Mouse (Mus musculus) layer of hippocampus, adult 2 months (tissue): ENCODE results near the gene Gm10322. TPM values are rescaled to one million over a fixed set of nuclear protein-coding genes. Genes with fewer than 3 reads are reported as not detected.

Experiments used
- DNase-seq, 2 experiments: peaks; one replicate each; pipeline ENCODE4 v3.0.0; 2022; ENCODE audit warnings: low spot score in 2 of 2
- H3K27ac ChIP-seq: fragments of 200-600 bp; 2 replicates; pipeline ENCODE4 v1.8.1; 2022
- H3K4me3 ChIP-seq: fragments of 200-600 bp; 2 replicates; pipeline ENCODE4 v1.8.1; 2022; ENCODE audit warnings: mild to moderate bottlenecking
- CTCF ChIP-seq: fragments of 200-600 bp; conservative IDR thresholded peaks from 2 replicates; pipeline ENCODE4 v1.8.1; 2022; ENCODE audit warnings: antibody characterized with exemption, mild to moderate bottlenecking, moderate library complexity
- total RNA-seq, 2 experiments: library from RNA; stranded (reverse); gene quantifications; 2 replicates each; pipeline ENCODE4 v1.2.3; 2021

The Gm10322 gene
- total RNA-seq, 2 experiments from 2014 or later, result not detected

GRCm38 (mm10) chr10:59581826-59582543 lies 33.9 kb upstream of the Gm10322 start:
- no peak for TF ChIP-seq CTCF
- Histone ChIP-seq H3K4me3 (no peak overlapping the region), H3K27ac (no peak overlapping the region)
- DNase-seq, result no peak

- no peak for TF ChIP-seq CTCF
- no peak for DNase-seq
- Histone ChIP-seq H3K4me3 (no peak overlapping the region), H3K27ac (no peak overlapping the region)
These were observed 30.2 kb upstream of the Gm10322 start for GRCm38 (mm10) chr10:59585621-59586020.

GRCm38 (mm10) chr10:59586821-59587220 lies 29.0 kb upstream of the Gm10322 start:
- no peak for TF ChIP-seq CTCF
- no peak overlapping the region for H3K4me3 ChIP-seq

GRCm38 (mm10) chr10:59588135-59588534 lies 27.7 kb upstream of the Gm10322 start:
- TF ChIP-seq CTCF, result no peak

More at GRCm38 (mm10) chr10:59586821-59587220, 29.0 kb upstream of the Gm10322 start:
- no peak for DNase-seq
- peak overlapping the region; percentile 18; the same call in 1 of the 2 replicates for H3K27ac ChIP-seq

DNA sequence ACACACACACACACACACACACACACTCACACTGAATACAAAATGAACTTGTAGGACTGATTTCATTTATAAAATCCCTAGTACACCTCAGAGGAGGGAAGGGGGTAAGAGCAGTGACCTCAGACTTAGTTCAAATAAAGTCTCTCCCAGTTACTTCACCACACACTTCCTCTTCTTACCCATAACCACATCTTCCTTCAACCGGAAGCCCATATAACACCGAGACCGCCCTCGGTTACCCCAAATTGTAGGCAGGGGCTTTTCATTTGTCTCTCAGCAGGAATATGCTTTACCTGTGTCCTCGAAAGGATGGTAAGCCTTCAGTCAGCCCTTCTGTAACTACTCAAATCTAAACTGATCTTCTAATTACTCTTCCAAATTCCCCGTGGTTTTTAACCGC lies 26.4 kb upstream of the Gm10322 start:
- no peak overlapping the region for H3K4me3 ChIP-seq
- no peak for DNase-seq
- TF ChIP-seq CTCF, result no peak
- H3K27ac ChIP-seq, result peak overlapping the region; percentile 55; the same call in 1 of the 2 replicates

More at GRCm38 (mm10) chr10:59588135-59588534, 27.7 kb upstream of the Gm10322 start:
- DNase-seq, result peak; percentile 35 to 61
- Histone ChIP-seq H3K27ac (peak overlapping the region; percentile 78), H3K4me3 (no peak overlapping the region)

- H3K4me3 ChIP-seq, result no peak overlapping the region
- H3K27ac ChIP-seq, result peak overlapping the region; percentile 55; the same call in 1 of the 2 replicates
- no peak for TF ChIP-seq CTCF
- DNase-seq, result no peak
These were observed 26.0 kb upstream of the Gm10322 start for GRCm38 (mm10) chr10:59589856-59590255.

DNA sequence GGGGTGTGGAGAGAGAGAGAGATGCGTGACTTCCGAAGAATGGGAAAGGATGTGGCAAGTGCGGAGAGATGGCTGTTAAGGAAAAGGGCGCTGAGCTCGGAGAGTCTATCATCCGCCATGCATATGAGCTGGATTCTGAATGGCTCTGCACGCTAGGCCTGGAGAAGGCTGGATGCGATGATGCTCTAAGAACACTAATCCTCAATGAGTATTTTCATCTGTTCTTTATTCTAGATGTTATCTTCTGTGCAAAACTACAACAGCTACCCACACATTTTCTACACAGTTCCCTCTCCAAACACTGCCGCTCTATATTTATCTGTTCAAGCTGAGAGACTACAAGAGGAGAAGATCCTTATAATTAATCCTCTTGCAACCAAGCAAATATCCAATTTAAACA lies 25.3 kb upstream of the Gm10322 start:
- H3K4me3 ChIP-seq, result no peak overlapping the region

DNA sequence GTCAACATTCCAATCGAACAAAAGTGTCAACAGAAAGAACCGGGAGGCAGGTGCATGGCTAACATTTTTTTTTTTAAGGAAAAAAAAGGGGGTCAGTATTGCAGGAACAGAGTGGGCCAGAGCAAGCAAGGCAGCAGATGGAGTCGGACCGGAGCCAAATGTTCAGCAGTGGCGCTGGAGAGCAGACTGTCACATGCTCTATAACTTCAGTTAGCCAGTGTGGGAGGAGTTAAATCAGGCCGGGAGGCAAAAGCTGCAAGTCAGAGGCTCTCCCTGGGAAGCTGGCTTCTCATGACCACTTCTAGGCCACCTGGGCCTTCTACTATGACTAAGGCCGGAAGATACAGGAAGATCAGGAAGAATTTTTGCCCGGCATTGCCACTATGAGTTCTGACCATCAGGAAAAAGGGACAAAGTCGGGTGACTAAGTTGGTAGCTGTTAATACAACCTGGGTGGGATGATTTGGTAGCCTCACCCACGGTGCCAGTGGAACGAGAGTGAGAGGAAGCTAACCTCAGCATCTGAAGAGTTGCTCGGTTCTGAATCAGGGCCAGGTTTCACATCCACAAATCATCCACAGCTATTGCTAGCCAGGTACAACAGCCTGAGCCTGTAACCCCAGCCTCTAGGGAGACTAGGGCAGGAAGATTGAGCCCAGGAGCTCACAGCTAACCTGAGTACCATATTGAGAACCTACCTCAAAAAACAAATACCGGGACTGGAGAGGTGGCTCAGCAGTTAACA lies 21.9 kb upstream of the Gm10322 start:
- no peak overlapping the region for H3K4me3 ChIP-seq
- H3K27ac ChIP-seq, result peak overlapping the region; percentile 60
- no peak for TF ChIP-seq CTCF
- peak; percentile 55 to 59 for DNase-seq

More for the DNA sequence above, 25.3 kb upstream of the Gm10322 start:
- peak in 1 of 2 experiments; percentile 41 for DNase-seq
- H3K27ac ChIP-seq, result peak overlapping the region; percentile 55
- no peak for TF ChIP-seq CTCF

- no peak overlapping the region for H3K4me3 ChIP-seq
- DNase-seq, result no peak
- no peak overlapping the region for H3K27ac ChIP-seq
These were observed 15.3 kb upstream of the Gm10322 start for GRCm38 (mm10) chr10:59600516-59600915.

GRCm38 (mm10) chr10:59602043-59602442 lies 13.8 kb upstream of the Gm10322 start:
- peak overlapping the region; percentile 51; the same call in 1 of the 2 replicates for H3K27ac ChIP-seq
- TF ChIP-seq CTCF, result no peak
- no peak for DNase-seq
- H3K4me3 ChIP-seq, result no peak overlapping the region

More at GRCm38 (mm10) chr10:59600516-59600915, 15.3 kb upstream of the Gm10322 start:
- TF ChIP-seq CTCF, result no peak

GRCm38 (mm10) chr10:59602891-59603290 lies 13.0 kb upstream of the Gm10322 start:
- Histone ChIP-seq H3K4me3 (peak overlapping the region; percentile 23), H3K27ac (peak overlapping the region; percentile 51; the same call in 1 of the 2 replicates)
- TF ChIP-seq CTCF, result no peak
- DNase-seq, result peak in 1 of 2 experiments; percentile 50

GRCm38 (mm10) chr10:59603843-59604242 lies 12.0 kb upstream of the Gm10322 start:
- no peak overlapping the region for H3K4me3 ChIP-seq
- TF ChIP-seq CTCF, result no peak
- no peak for DNase-seq
- no peak overlapping the region for H3K27ac ChIP-seq

GRCm38 (mm10) chr10:59604879-59605464 lies 10.9 kb upstream of the Gm10322 start:
- no peak for TF ChIP-seq CTCF
- Histone ChIP-seq H3K4me3 (no peak overlapping the region), H3K27ac (no peak overlapping the region)
- DNase-seq, result no peak
